Mouse (Mus musculus): ENCODE measurements around the gene Rplp2.
"Not testable (repeated sequence)": the region's sequence is repeated elsewhere in the genome, so short reads cannot be mapped to it uniquely, and the experiment has no call there.

Rplp2 gene

GRCm38 (mm10) chr7:141443828-141444237 is 3.3 kb upstream of the Rplp2 start, which contains the start of gene Pidd1:
Gene Pidd1 (minus strand): TSS chr7:141444025.
- peak; percentile 80 for DNase-seq (ENCODE audit: low spot score)

GRCm38 (mm10) chr7:141446374-141446773 is 796 bp upstream of the Rplp2 start:
- not testable (repeated sequence) for DNase-seq (ENCODE audit: low spot score)

GRCm38 (mm10) chr7:141451928-141452327 is 4.8 kb downstream of the Rplp2 start:
- DNase-seq (ENCODE audit: low spot score): no peak

GRCm38 (mm10) chr7:141453636-141454035 is 6.5 kb downstream of the Rplp2 start:
- no peak for DNase-seq (ENCODE audit: low spot score)

- peak; percentile 93 for DNase-seq (ENCODE audit: low spot score)
Measured at GRCm38 (mm10) chr7:141454967-141455551, 7.9 kb downstream of the Rplp2 start, which contains the start of gene Pnpla2. Gene Pnpla2 (plus strand): TSS chr7:141455198.

- DNase-seq (ENCODE audit: low spot score): peak; percentile 82
Measured at GRCm38 (mm10) chr7:141455610-141456314, 8.6 kb downstream of the Rplp2 start.

- DNase-seq (ENCODE audit: low spot score): no peak
Measured at GRCm38 (mm10) chr7:141456739-141457138, 9.6 kb downstream of the Rplp2 start.

- no peak for DNase-seq (ENCODE audit: low spot score)
Measured at GRCm38 (mm10) chr7:141457236-141457635, 10.1 kb downstream of the Rplp2 start.

- peak; percentile 68 for DNase-seq (ENCODE audit: low spot score)
Measured at GRCm38 (mm10) chr7:141457986-141458660, 11.0 kb downstream of the Rplp2 start.

- no peak for DNase-seq (ENCODE audit: low spot score)
Measured at GRCm38 (mm10) chr7:141458661-141459060, 11.5 kb downstream of the Rplp2 start.

GRCm38 (mm10) chr7:141459301-141459711 is 12.1 kb downstream of the Rplp2 start:
- DNase-seq (ENCODE audit: low spot score): no peak

GRCm38 (mm10) chr7:141460001-141460390 is 12.8 kb downstream of the Rplp2 start:
- no peak for DNase-seq (ENCODE audit: low spot score)

- DNase-seq (ENCODE audit: low spot score): no peak
Measured at GRCm38 (mm10) chr7:141460391-141461113, 13.4 kb downstream of the Rplp2 start, which contains the start of gene Cracr2b. Gene Cracr2b (plus strand): TSS chr7:141461094.

- DNase-seq (ENCODE audit: low spot score): peak; percentile 49
Measured at GRCm38 (mm10) chr7:141461521-141462332, 14.6 kb downstream of the Rplp2 start.

GRCm38 (mm10) chr7:141462333-141462821 is 15.2 kb downstream of the Rplp2 start:
- DNase-seq (ENCODE audit: low spot score): no peak

GRCm38 (mm10) chr7:141463824-141464602 is 16.8 kb downstream of the Rplp2 start:
- no peak for DNase-seq (ENCODE audit: low spot score)

- DNase-seq (ENCODE audit: low spot score): no peak
Measured at GRCm38 (mm10) chr7:141464603-141465201, 17.5 kb downstream of the Rplp2 start.

- DNase-seq (ENCODE audit: low spot score): no peak
Measured at GRCm38 (mm10) chr7:141465388-141466044, 18.3 kb downstream of the Rplp2 start.

- DNase-seq (ENCODE audit: low spot score): peak; percentile 75
Measured at GRCm38 (mm10) chr7:141466045-141466394, 18.9 kb downstream of the Rplp2 start.
